Mouse (Mus musculus) activated CD4-positive, CD25-positive, alpha-beta regulatory T cell (primary cell): ENCODE data around the gene Fam104a. TPM values are rescaled to one million over a fixed set of nuclear protein-coding genes. Genes with fewer than 3 reads are reported as not detected.

Source experiments
- polyA plus RNA-seq, 2 experiments: library from polyadenylated mRNA; unstranded; fragments of 100-300 nt; shearing (Covaris generic); gene quantifications; one replicate each; pipeline ENCODE4 v1.2.1; 2017

Fam104a gene
- 10 to 100 TPM; 51.0 to 51.8 TPM for polyA plus RNA-seq

GRCm38 (mm10) chr11:113683957-113684706 is at the start of gene Fam104a, which contains the start of gene D11Wsu47e:
Fam104a (minus strand) TSS chr11:113684155.
D11Wsu47e (plus strand) TSS chr11:113684412.

GRCm38 (mm10) chr11:113709731-113710256 is 25.8 kb upstream of the Fam104a start, which contains the start of gene Cpsf4l:
Cpsf4l (minus strand) TSS chr11:113710017.

GRCm38 (mm10) chr11:113649353-113650210 is 34.4 kb downstream of the Fam104a start, which contains the start of gene Slc39a11:
Slc39a11 (minus strand) TSS chr11:113650079.

GRCm38 (mm10) chr11:113648690-113649352 is 35.1 kb downstream of the Fam104a start, which contains the start of gene Cog1:
Cog1 (plus strand) TSS chr11:113649169.

GRCm38 (mm10) chr11:113618672-113619419 is 65.1 kb downstream of the Fam104a start, which contains the start of gene Sstr2:
Sstr2 (plus strand) TSS chr11:113619342.

Other genes with a start within 250 kb of the Fam104a start
- gene Sstr2, start 64.8 kb downstream of the Fam104a start, polyA plus RNA-seq: under 1 TPM; 0.27 to 0.31 TPM
- 10 to 100 TPM; 31.1 to 48.3 TPM for gene Cog1, start 35.0 kb downstream of the Fam104a start, polyA plus RNA-seq
- gene Slc39a11, start 34.1 kb downstream of the Fam104a start, polyA plus RNA-seq: 10 to 100 TPM; 20.1 to 29.6 TPM
- gene D11Wsu47e, start 257 bp upstream of the Fam104a start, polyA plus RNA-seq: 10 to 100 TPM; 13.3 to 16.2 TPM
- under 1 TPM in 1 of 2 experiments, not detected in 1; 0.17 TPM for gene Cpsf4l, start 25.9 kb upstream of the Fam104a start, polyA plus RNA-seq
- 1 to 10 TPM; 4.3 to 5.7 TPM for gene Cdc42ep4, start 67.7 kb upstream of the Fam104a start, polyA plus RNA-seq